Mouse (Mus musculus) monocyte, adult 5-6 weeks (primary cell): ENCODE measurements around the gene Slc26a3. TPM values are rescaled to one million over a fixed set of nuclear protein-coding genes. Genes with fewer than 3 reads are reported as not detected.

Experiments used
- ATAC-seq: fragments of 153-309, 156-312 bp; replicated peaks from 2 replicates; pipeline ENCODE4 v1.8.0; 2017; ENCODE audit warnings: mild to moderate bottlenecking; ENCODE audit not compliant: low TSS enrichment, insufficient number of reproducible peaks, severe bottlenecking, poor library complexity, low FRiP score
- total RNA-seq: library from RNA; stranded (forward); fragments of 200-1000, 200-491, 200-594 nt; gene quantifications from 3 replicates; pipeline ENCODE4 v1.2.3, GENCODE M21; 2017

Slc26a3 gene
- 3.9 TPM in 1 of 3 replicates, not detected in the others for total RNA-seq

GRCm38 (mm10) chr12:31390571-31390970 is at the start of gene Slc26a3:
TSS of gene Slc26a3 (plus strand) at chr12:31390871.
- no peak for ATAC-seq

GRCm38 (mm10) chr12:31350191-31350943 is 40.3 kb upstream of the Slc26a3 start:
- ATAC-seq: no peak

- peak; percentile 100 for ATAC-seq
Measured at GRCm38 (mm10) chr12:31350944-31351928, 39.4 kb upstream of the Slc26a3 start, which contains the start of gene Dld. TSS of gene Dld (minus strand) at chr12:31351453.

GRCm38 (mm10) chr12:31366428-31366827 is 24.2 kb upstream of the Slc26a3 start:
- ATAC-seq: no peak

GRCm38 (mm10) chr12:31367721-31368120 is 22.9 kb upstream of the Slc26a3 start:
- ATAC-seq: no peak

GRCm38 (mm10) chr12:31369118-31369517 is 21.6 kb upstream of the Slc26a3 start:
- ATAC-seq: no peak

- no peak for ATAC-seq
Measured at GRCm38 (mm10) chr12:31369656-31370055, 21.0 kb upstream of the Slc26a3 start.

GRCm38 (mm10) chr12:31374603-31375282 is 15.9 kb upstream of the Slc26a3 start:
- peak; percentile 80 for ATAC-seq

GRCm38 (mm10) chr12:31375283-31375615 is 15.4 kb upstream of the Slc26a3 start:
- no peak for ATAC-seq

GRCm38 (mm10) chr12:31376326-31376950 is 14.2 kb upstream of the Slc26a3 start:
- ATAC-seq: no peak

GRCm38 (mm10) chr12:31377241-31377640 is 13.4 kb upstream of the Slc26a3 start:
- ATAC-seq: no peak

- no peak for ATAC-seq
Measured at GRCm38 (mm10) chr12:31380878-31381277, 9.8 kb upstream of the Slc26a3 start.

- ATAC-seq: no peak
Measured at GRCm38 (mm10) chr12:31382451-31382850, 8.2 kb upstream of the Slc26a3 start.

- ATAC-seq: no peak
Measured at GRCm38 (mm10) chr12:31387303-31387702, 3.4 kb upstream of the Slc26a3 start.

GRCm38 (mm10) chr12:31391696-31392095 is 1.0 kb downstream of the Slc26a3 start:
- no peak for ATAC-seq

- no peak for ATAC-seq
Measured at GRCm38 (mm10) chr12:31395895-31396294, 5.2 kb downstream of the Slc26a3 start.

- ATAC-seq: no peak
Measured at GRCm38 (mm10) chr12:31397709-31398108, 7.0 kb downstream of the Slc26a3 start.

GRCm38 (mm10) chr12:31400821-31401220 is 10.2 kb downstream of the Slc26a3 start:
- no peak for ATAC-seq

- ATAC-seq: no peak
Measured at GRCm38 (mm10) chr12:31401930-31402329, 11.3 kb downstream of the Slc26a3 start.
